Mouse (Mus musculus): ENCODE measurements around the gene Oosp1. TPM values are rescaled to one million over a fixed set of nuclear protein-coding genes. Genes with fewer than 3 reads are reported as not detected.

Gene Oosp1
- not detected for polyA plus RNA-seq (2017; shearing (Covaris generic))

GRCm38 (mm10) chr19:11690839-11691238 is at the start of gene Oosp1:
Oosp1 (minus strand) TSS chr19:11691150.

GRCm38 (mm10) chr19:11696755-11697154 is 5.8 kb upstream of the Oosp1 start, which contains the start of gene Oosp3:
Oosp3 (plus strand) TSS chr19:11697055.

GRCm38 (mm10) chr19:11660459-11660858 is 30.5 kb downstream of the Oosp1 start, which contains the start of gene Oosp2:
Oosp2 (minus strand) TSS chr19:11660559.

GRCm38 (mm10) chr19:11640732-11641131 is 50.2 kb downstream of the Oosp1 start, which contains the start of gene Ms4a3:
Ms4a3 (minus strand) TSS chr19:11640851.

GRCm38 (mm10) chr19:11623551-11623950 is 67.4 kb downstream of the Oosp1 start, which contains the start of gene Ms4a2:
Ms4a2 (minus strand) TSS chr19:11623719.

Other genes with a start within 250 kb of the Oosp1 start
- 3,895 TPM for gene Ms4a4b, start 247.6 kb downstream of the Oosp1 start, polyA plus RNA-seq (2017; shearing (Covaris generic))
- 19.0 TPM for gene Ms4a6c, start 221.8 kb downstream of the Oosp1 start, polyA plus RNA-seq (2017; shearing (Covaris generic))
- gene Gm8369, start 205.2 kb downstream of the Oosp1 start, polyA plus RNA-seq (2017; shearing (Covaris generic)) = 287 TPM
- gene Ms4a6b, start 174.6 kb downstream of the Oosp1 start, polyA plus RNA-seq (2017; shearing (Covaris generic)) = 1,152 TPM
- gene Ms4a4d, start 154.3 kb downstream of the Oosp1 start, polyA plus RNA-seq (2017; shearing (Covaris generic)) = 5.7 TPM
- 15.4 TPM for gene Ms4a6d, start 86.3 kb downstream of the Oosp1 start, polyA plus RNA-seq (2017; shearing (Covaris generic))
- 0.18 TPM for gene Ms4a2, start 67.4 kb downstream of the Oosp1 start, polyA plus RNA-seq (2017; shearing (Covaris generic))
- gene Ms4a3, start 50.3 kb downstream of the Oosp1 start, polyA plus RNA-seq (2017; shearing (Covaris generic)) = not detected
- gene Oosp2, start 30.6 kb downstream of the Oosp1 start, polyA plus RNA-seq (2017; shearing (Covaris generic)) = not detected
- not detected for gene Oosp3, start 5.9 kb upstream of the Oosp1 start, polyA plus RNA-seq (2017; shearing (Covaris generic))
- gene Gif, start 56.4 kb upstream of the Oosp1 start, polyA plus RNA-seq (2017; shearing (Covaris generic)) = not detected
- gene Mrpl16, start 79.2 kb upstream of the Oosp1 start, polyA plus RNA-seq (2017; shearing (Covaris generic)) = 51.6 TPM
- gene Stx3, start 128.3 kb upstream of the Oosp1 start, polyA plus RNA-seq (2017; shearing (Covaris generic)) = 2.0 TPM
- not detected for gene Olfr1417, start 148.1 kb upstream of the Oosp1 start, polyA plus RNA-seq (2017; shearing (Covaris generic))
- gene Olfr1418, start 169.9 kb upstream of the Oosp1 start, polyA plus RNA-seq (2017; shearing (Covaris generic)) = not detected
- gene Olfr1419, start 184.0 kb upstream of the Oosp1 start, polyA plus RNA-seq (2017; shearing (Covaris generic)) = not detected
- gene Olfr1420, start 195.4 kb upstream of the Oosp1 start, polyA plus RNA-seq (2017; shearing (Covaris generic)) = not detected
- gene Patl1, start 221.2 kb upstream of the Oosp1 start, polyA plus RNA-seq (2017; shearing (Covaris generic)) = 19.2 TPM

Measured in activated CD4-positive, CD25-positive, alpha-beta regulatory T cell, adult 9 weeks (primary cell).